Mouse (Mus musculus): ENCODE results near the gene Cd48. TPM values are rescaled to one million over a fixed set of nuclear protein-coding genes. Genes with fewer than 3 reads are reported as not detected.

Cd48 gene
- polyA plus RNA-seq, 1 experiment from 2014 or later = 5.0 TPM

DNA sequence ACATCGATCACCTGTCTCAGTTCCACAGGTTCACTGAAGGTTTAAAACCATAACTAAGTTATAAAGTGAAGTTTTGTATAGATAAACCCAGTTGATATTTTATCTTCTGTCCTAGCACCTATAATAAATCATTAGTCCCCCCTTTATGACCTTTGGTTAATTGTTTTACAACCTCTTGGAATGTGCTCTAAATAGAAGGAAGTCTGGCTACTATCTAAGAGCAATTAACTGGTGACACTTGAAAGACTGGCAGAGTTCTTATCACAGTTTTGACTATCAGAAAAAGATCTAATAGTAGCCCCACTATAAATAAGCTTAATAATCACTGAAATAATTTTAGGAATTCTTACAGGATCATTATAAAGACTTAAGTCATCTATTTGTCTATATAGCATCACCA, 34.4 kb downstream of the Cd48 start:
- no peak for DNase-seq (ENCODE audit: low spot score)
- Histone ChIP-seq H3K4me3 (ENCODE audit: low read depth, low read length) (no peak overlapping the region), H3K4me2 (ENCODE audit: low read depth, low read length) (no peak overlapping the region), H3K27ac (replicated peaks; ENCODE audit: low read depth, low read length) (no peak overlapping the region), H3K36me3 (ENCODE audit: control insufficient read depth, insufficient read depth, low read length) (no peaks in the 10 kb centered on the region), H3K9me3 (ENCODE audit: control insufficient read depth, low read length) (no peaks in the 10 kb centered on the region), H3K4me1 (ENCODE audit: control insufficient read depth, insufficient read depth, low read length) (no peaks in the 10 kb centered on the region), H3K9ac (ENCODE audit: low read depth, low read length) (no peak overlapping the region), H3K27me3 (replicated peaks; ENCODE audit: control insufficient read depth, insufficient read depth, low read length) (no peaks in the 10 kb centered on the region)
- ATAC-seq (ENCODE audit: low read depth) = no peak
- 89% methylated on average over 1 of the region's 1 CpGs for WGBS

DNA sequence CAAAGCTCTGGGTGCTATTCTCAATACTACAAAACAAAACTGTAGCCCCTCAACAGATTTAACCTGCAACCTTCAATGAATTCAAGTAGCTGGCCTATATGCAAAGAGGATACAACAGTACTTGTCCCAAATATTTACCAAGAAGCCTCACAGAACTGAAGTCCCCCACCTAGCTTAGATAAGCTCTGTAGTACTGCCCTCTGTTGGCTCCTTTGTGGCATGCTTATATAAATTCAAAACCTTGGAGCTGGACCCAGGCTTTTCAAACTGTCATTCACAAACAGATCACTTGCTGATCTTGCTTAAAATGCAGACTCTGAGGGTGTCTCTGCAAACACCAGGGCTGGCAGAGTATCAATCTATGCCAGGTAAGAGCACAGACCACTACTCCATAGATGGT, 49.4 kb downstream of the Cd48 start:
- DNase-seq (ENCODE audit: low spot score) (no peak), ATAC-seq (ENCODE audit: low read depth) (no peak)
- no peaks in the 10 kb centered on the region for H3K4me1 ChIP-seq (ENCODE audit: control insufficient read depth, insufficient read depth, low read length)

DNA sequence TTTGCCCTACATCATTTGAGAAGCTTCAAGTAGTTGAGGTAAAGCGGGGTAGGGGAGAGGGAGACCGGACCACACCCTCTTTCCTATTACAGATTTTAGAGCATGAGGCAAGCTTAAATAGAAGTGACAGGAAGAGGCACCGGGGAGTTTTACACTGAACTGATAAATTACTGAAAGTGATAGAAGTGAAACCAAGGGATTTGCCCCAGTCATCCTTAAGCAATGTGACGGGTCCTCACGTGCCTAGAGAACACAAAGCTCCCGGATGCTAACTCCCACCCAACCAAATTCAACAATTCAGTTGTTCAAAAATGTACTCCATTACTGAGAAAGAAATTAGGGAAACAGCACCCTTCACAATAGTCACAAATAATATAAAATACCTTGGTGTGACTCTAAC, 53.1 kb downstream of the Cd48 start:
- H3K9ac ChIP-seq (ENCODE audit: low read depth, low read length) = no peak overlapping the region
- H3K27me3 ChIP-seq (replicated peaks; ENCODE audit: control insufficient read depth, insufficient read depth, low read length) = no peaks in the 10 kb centered on the region
- ATAC-seq (ENCODE audit: low read depth) (no peak), DNase-seq (ENCODE audit: low spot score) (no peak)
- H3K36me3 ChIP-seq (ENCODE audit: control insufficient read depth, insufficient read depth, low read length) = no peaks in the 10 kb centered on the region
- H3K4me1 ChIP-seq (ENCODE audit: control insufficient read depth, insufficient read depth, low read length) = no peaks in the 10 kb centered on the region
- no peak overlapping the region for H3K4me3 ChIP-seq (ENCODE audit: low read depth, low read length)
- no peak overlapping the region for H3K4me2 ChIP-seq (ENCODE audit: low read depth, low read length)
- 81% methylated on average over 6 of the region's 6 CpGs for WGBS
- H3K9me3 ChIP-seq (ENCODE audit: control insufficient read depth, low read length) = no peaks in the 10 kb centered on the region
- no peak overlapping the region for H3K27ac ChIP-seq (replicated peaks; ENCODE audit: low read depth, low read length)

More for the DNA sequence above, 49.4 kb downstream of the Cd48 start:
- Histone ChIP-seq H3K27me3 (replicated peaks; ENCODE audit: control insufficient read depth, insufficient read depth, low read length) (no peaks in the 10 kb centered on the region), H3K36me3 (ENCODE audit: control insufficient read depth, insufficient read depth, low read length) (no peaks in the 10 kb centered on the region), H3K9ac (ENCODE audit: low read depth, low read length) (no peak overlapping the region), H3K4me2 (ENCODE audit: low read depth, low read length) (no peak overlapping the region), H3K9me3 (ENCODE audit: control insufficient read depth, low read length) (no peaks in the 10 kb centered on the region), H3K4me3 (ENCODE audit: low read depth, low read length) (no peak overlapping the region), H3K27ac (replicated peaks; ENCODE audit: low read depth, low read length) (no peak overlapping the region)

DNA sequence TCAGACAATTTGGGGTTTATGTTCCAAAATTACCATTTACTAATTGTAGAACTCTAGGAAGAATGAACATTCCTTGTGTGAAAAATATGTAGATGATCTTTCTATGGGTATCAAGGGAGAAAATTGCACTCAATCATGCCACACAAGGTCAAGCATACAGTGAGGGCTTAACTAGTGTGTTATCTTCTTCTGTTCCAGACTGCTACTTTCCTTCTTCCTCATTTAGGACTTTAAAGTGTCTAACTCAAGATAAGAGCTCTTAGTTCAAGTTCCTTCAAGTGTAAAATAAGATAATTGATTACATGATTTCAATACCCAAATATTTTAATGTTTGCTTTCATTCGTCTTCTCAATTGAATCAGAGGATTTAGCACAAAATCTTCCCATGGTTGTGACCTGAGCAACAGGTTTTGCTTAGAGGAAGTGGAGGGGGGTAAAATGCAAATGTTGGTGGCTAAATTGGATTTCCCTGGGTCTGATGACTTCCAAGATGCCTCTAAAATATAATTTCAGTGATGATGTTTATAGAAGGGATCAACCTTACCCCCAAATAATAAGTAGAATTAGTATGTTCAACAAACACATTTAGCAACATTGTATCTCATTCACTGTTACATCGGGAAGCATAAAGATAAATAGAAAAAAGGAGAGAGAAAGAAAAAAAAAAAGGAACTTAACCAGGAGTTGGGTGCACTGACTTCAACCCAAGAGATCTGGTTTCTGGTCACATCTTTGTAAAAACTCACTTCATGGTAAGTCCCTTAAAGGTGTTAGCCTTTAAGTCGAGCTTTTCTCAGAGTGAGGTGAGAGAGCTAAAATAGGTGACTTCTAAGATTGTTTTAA, 66.5 kb downstream of the Cd48 start:
- no peaks in the 10 kb centered on the region for H3K9me3 ChIP-seq (ENCODE audit: control insufficient read depth, low read length)
- 74% methylated on average over 3 of the region's 3 CpGs for whole genome bisulfite sequencing
- no peaks in the 10 kb centered on the region for H3K36me3 ChIP-seq (ENCODE audit: control insufficient read depth, insufficient read depth, low read length)
- H3K27me3 ChIP-seq (replicated peaks; ENCODE audit: control insufficient read depth, insufficient read depth, low read length) = no peaks in the 10 kb centered on the region
- no peak overlapping the region for H3K4me2 ChIP-seq (ENCODE audit: low read depth, low read length)
- no peak overlapping the region for H3K27ac ChIP-seq (replicated peaks; ENCODE audit: low read depth, low read length)
- H3K9ac ChIP-seq (ENCODE audit: low read depth, low read length) = no peak overlapping the region
- no peaks in the 10 kb centered on the region for H3K4me1 ChIP-seq (ENCODE audit: control insufficient read depth, insufficient read depth, low read length)
- ATAC-seq (ENCODE audit: low read depth) = no peak
- H3K4me3 ChIP-seq (ENCODE audit: low read depth, low read length) = no peak overlapping the region
- DNase-seq (ENCODE audit: low spot score) = no peak

Small RNA genes within 50 kb of the gene (microRNA-seq; reads per million reads assigned to microRNA genes)
- gene Mir7683 (ENCODE audit: borderline number of aligned reads) = not detected

Other genes with a start within 250 kb of the Cd48 start
- 27.0 and 29.5 TPM in 2 replicates for gene F11r, start 244.5 kb upstream of the Cd48 start, polyA plus RNA-seq (2014; fragmentation: Nextera tagmentation; extraction: Ambion mirVana)
- gene Alyref2, start 178.5 kb upstream of the Cd48 start, polyA plus RNA-seq (2014; fragmentation: Nextera tagmentation; extraction: Ambion mirVana) = 13.8 TPM in 2 replicates
- gene Itln1, start 146.7 kb upstream of the Cd48 start, polyA plus RNA-seq (2014; fragmentation: Nextera tagmentation; extraction: Ambion mirVana) = not detected in 2 replicates
- 0.35 TPM in 1 of 2 replicates, not detected in the other for gene Cd244a, start 122.8 kb upstream of the Cd48 start, polyA plus RNA-seq (2014; fragmentation: Nextera tagmentation; extraction: Ambion mirVana)
- 0.31 TPM in 1 of 2 replicates, not detected in the other for gene Ly9, start 74.6 kb upstream of the Cd48 start, polyA plus RNA-seq (2014; fragmentation: Nextera tagmentation; extraction: Ambion mirVana)
- gene Slamf7, start 29.0 kb upstream of the Cd48 start, polyA plus RNA-seq (2014; fragmentation: Nextera tagmentation; extraction: Ambion mirVana) = 0.05 and 0.21 TPM in 2 replicates
- gene Slamf1, start 85.1 kb downstream of the Cd48 start, polyA plus RNA-seq (2014; fragmentation: Nextera tagmentation; extraction: Ambion mirVana) = 0.07 and 0.17 TPM in 2 replicates
- gene Cd84, start 157.7 kb downstream of the Cd48 start, polyA plus RNA-seq (2014; fragmentation: Nextera tagmentation; extraction: Ambion mirVana) = 2.6 and 3.0 TPM in 2 replicates
- gene Gm10521, start 213.7 kb downstream of the Cd48 start, polyA plus RNA-seq (2014; fragmentation: Nextera tagmentation; extraction: Ambion mirVana) = not detected in 2 replicates
- 0.50 and 0.52 TPM in 2 replicates for gene Slamf6, start 235.5 kb downstream of the Cd48 start, polyA plus RNA-seq (2014; fragmentation: Nextera tagmentation; extraction: Ambion mirVana)